Mouse (Mus musculus): Measurements from ENCODE around the gene Sh3glb1.

The Sh3glb1 gene

GRCm38 (mm10) chr3:144669944-144670874 lies 49.9 kb downstream of the Sh3glb1 start:
- DNase-seq (ENCODE audit: low read depth, low spot score), result no peak

GRCm38 (mm10) chr3:144669457-144669864 lies 50.7 kb downstream of the Sh3glb1 start:
- DNase-seq (ENCODE audit: low read depth, low spot score), result peak; percentile 24

GRCm38 (mm10) chr3:144668949-144669348 lies 51.2 kb downstream of the Sh3glb1 start:
- no peak for DNase-seq (ENCODE audit: low read depth, low spot score)

GRCm38 (mm10) chr3:144668039-144668438 lies 52.1 kb downstream of the Sh3glb1 start:
- DNase-seq (ENCODE audit: low read depth, low spot score), result no peak

DNA sequence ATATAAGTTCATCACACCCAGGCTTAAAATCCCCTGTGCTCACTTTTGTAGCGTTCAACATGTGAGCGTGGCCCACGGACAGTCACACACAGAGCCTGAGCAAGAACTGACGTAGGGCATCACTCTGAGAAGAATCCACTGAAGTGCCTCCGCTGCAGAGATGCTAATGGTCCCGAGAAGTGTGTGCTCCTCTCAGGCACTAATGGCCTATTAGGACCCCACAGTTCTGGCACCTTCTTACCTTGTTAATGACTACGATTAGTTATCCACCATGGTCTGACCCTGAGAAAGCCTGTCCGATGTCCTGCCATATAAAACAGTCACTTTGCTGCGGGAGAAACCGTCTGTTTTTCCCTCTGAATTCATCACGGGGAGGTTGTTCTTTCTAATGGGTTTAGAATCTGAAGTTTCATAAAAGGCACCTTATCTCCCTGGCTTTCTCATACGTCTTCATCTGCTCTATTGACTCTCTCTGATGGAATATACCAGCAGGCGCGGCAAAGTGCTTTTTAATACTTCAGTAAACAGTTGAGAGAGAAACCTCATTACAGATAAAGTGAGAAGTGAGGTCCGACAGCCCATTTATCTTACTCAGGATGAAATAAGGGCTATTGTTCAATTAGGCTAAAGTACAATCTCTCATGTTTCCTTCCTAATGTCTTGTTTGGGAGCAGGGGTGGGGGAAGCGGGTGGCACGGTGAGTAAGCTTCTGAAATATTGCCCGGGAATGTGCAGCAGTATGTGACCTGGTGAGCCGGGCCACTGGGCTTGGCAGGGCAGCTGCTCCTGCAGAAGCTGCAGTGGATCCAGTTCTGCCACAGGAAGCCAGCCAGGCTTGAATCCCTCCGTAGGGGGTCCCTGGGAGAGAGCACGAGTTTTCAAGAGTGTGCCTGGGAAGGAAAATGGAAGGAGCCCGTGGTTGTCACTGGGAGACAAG lies 55.5 kb downstream of the Sh3glb1 start:
- DNase-seq (ENCODE audit: low read depth, low spot score), result no peak

- DNase-seq (ENCODE audit: low read depth, low spot score), result no peak
Observed at GRCm38 (mm10) chr3:144663415-144664093, 56.6 kb downstream of the Sh3glb1 start.

- no peak for DNase-seq (ENCODE audit: low read depth, low spot score)
Observed at GRCm38 (mm10) chr3:144662215-144662852, 57.8 kb downstream of the Sh3glb1 start.

GRCm38 (mm10) chr3:144661439-144661838 lies 58.7 kb downstream of the Sh3glb1 start:
- no peak for DNase-seq (ENCODE audit: low read depth, low spot score)

DNA sequence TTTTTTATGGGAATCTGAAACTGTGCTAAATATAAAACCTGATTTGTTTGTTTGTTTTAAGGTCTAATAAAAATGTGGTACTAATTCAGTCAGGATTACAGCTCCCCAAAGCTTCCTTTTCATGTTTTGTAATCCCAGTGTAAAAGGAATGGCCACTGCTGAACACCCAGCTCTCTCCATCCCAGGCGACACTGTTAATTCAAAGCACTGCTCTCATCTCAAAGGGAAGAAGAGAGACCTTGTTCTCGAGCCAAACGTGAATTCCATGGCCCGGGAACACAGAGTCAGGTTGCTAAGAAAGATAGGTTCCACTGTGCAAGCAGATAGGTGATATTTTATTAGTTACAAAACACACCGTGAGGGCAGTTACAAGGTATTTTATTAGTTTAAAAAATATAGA lies 75.9 kb downstream of the Sh3glb1 start:
- no peak for DNase-seq (ENCODE audit: low read depth, low spot score)

GRCm38 (mm10) chr3:144643301-144643871 lies 76.7 kb downstream of the Sh3glb1 start:
- DNase-seq (ENCODE audit: low read depth, low spot score), result no peak

DNA sequence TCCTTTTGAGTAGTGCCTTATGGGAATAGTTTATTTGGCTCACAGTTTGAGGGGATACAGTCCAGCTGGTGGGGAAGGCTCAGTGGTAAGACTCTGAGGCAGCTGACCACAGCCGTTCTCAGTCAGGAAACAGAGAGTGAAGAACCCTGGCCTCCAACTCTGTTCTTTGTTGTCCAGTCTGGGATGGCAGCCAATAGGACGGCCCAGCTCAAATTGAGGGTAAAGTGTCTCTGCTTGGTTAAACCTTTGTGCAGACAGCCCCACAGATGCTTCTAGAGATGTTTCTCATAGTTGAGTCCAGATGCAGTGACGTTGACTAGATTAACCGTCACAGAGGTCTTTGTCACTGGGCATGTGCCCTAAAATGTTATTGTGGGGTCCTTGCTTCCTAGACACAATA lies 78.0 kb downstream of the Sh3glb1 start:
- no peak for DNase-seq (ENCODE audit: low read depth, low spot score)

DNA sequence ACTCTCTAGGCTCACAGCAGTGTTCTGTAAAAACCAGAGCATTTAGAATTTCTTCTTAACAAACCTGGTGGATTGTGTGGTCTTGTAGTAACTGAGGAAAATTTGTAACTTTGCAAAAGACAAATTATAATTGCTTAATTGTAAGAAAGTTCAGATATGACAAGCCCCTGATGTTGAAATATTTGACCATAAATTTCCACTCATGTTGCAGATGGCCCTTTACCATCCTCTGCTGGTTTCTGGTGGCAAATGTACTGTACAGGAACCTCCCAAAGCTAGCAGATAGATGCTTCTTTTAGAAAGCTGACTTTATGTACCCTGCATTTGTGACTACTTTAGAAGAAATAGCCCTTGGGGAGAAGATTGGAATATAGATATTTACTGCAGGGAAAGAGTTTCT lies 80.1 kb downstream of the Sh3glb1 start:
- no peak for DNase-seq (ENCODE audit: low read depth, low spot score)

- DNase-seq (ENCODE audit: low read depth, low spot score), result no peak
Observed at GRCm38 (mm10) chr3:144639387-144639786, 80.7 kb downstream of the Sh3glb1 start.

GRCm38 (mm10) chr3:144638110-144638509 lies 82.0 kb downstream of the Sh3glb1 start:
- DNase-seq (ENCODE audit: low read depth, low spot score), result no peak

DNA sequence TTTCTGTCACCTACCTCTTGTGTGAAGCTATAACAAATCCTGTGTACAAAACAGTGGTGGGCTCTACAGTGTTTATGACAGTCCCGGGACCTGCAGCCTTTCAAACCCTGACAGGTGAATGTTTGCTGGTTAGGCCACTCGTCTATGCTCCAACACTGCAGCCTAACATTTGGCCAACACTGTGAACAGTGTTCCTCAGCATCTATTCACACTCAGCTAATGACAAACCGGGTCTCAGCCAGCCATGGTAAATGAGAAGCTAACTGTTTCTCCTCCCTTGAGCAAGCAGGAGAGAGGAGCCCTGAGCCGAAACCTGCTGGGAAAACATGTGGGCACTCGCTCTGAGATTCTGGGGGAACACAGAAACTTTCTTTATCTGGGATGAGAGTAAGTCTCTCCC lies 84.9 kb downstream of the Sh3glb1 start:
- DNase-seq (ENCODE audit: low read depth, low spot score), result no peak

Data from telencephalon, adult 2 months (tissue).